Comparison of ENCODE assay signal across 9 mouse cellular contexts in genomic region chr11:81968401-81968881, GRCm38 (mm10). TPM values are rescaled to one million over a fixed set of nuclear protein-coding genes. Genes with fewer than 3 reads are reported as not detected.
DNase-seq lines count a peak whose midpoint lies in the region; ATAC-seq and TF ChIP-seq lines count a peak whose summit lies in the region.
"Had no signal": no experiment of that assay in that cellular context is flagged by ENCODE, and none has a peak within 500 bp of the region (broad histone marks: within the 10 kb centered on the region; RNA-seq: fewer than 3 reads in every experiment).

TSS of gene Asic2 (minus strand) at chr11:81968457.

- 2% methylated on average over 29 of the region's 29 CpGs for WGBS in embryonic facial prominence, embryonic 11.5 days
- 2% methylated on average over 29 of the region's 29 CpGs for WGBS in midbrain, embryonic 13.5 days

- H3K4me1 ChIP-seq in G1E (ENCODE audit: insufficient read depth, low read depth, low read length) = no peaks in the 10 kb centered on the region
- H3K4me1 ChIP-seq in embryonic facial prominence, embryonic 11.5 days (ENCODE audit: control insufficient read depth, insufficient read depth, low read length) = no peaks in the 10 kb centered on the region
- peaks cover 43% of the 10 kb centered on the region for H3K4me1 ChIP-seq in midbrain, embryonic 13.5 days (replicated peaks)

- H3K9me3 ChIP-seq in G1E (replicated peaks) = peaks cover 74% of the 10 kb centered on the region
- no peaks in the 10 kb centered on the region for H3K9me3 ChIP-seq in embryonic facial prominence, embryonic 11.5 days (replicated peaks; ENCODE audit: control insufficient read depth, low read length)
- H3K9me3 ChIP-seq in midbrain, embryonic 13.5 days = no peaks in the 10 kb centered on the region

- no peak for DNase-seq in G1E (ENCODE audit: low spot score)
- peak; percentile 23 for DNase-seq in embryonic facial prominence, embryonic 11.5 days (ENCODE audit: low spot score)
- peak; percentile 52 to 69 for DNase-seq in layer of hippocampus, adult 2 months (ENCODE audit: low spot score in 2 of 2)
- DNase-seq in thymus, postnatal 0 days (ENCODE audit: low spot score) = no peak
- DNase-seq in cerebellum, adult 18-20 months = no peak
- no peak for DNase-seq in adrenal gland, postnatal 10 days

- H3K4me3 ChIP-seq in G1E (ENCODE audit: low read depth, low read length) = peak within 1 kb of the TSS; percentile 9; the same call in 1 of the 2 replicates
- peak within 1 kb of the TSS; percentile 23 for H3K4me3 ChIP-seq in embryonic facial prominence, embryonic 11.5 days (ENCODE audit: low read depth, low read length)
- peak within 1 kb of the TSS; percentile 61 for H3K4me3 ChIP-seq in layer of hippocampus, adult 2 months
- peak within 1 kb of the TSS; percentile 47 for H3K4me3 ChIP-seq in midbrain, embryonic 13.5 days (replicated peaks)

- TF ChIP-seq CTCF in G1E (IDR thresholded peaks at IDR 0.05; ENCODE audit: low read depth, low read length) = no peak
- no peak for TF ChIP-seq CTCF in layer of hippocampus, adult 2 months (conservative IDR thresholded peaks at IDR 0.05)

- no peaks in the 10 kb centered on the region for H3K36me3 ChIP-seq in G1E (replicated peaks)
- H3K36me3 ChIP-seq in embryonic facial prominence, embryonic 11.5 days (replicated peaks; ENCODE audit: control insufficient read depth, insufficient read depth, low read depth, low read length) = no peaks in the 10 kb centered on the region
- H3K36me3 ChIP-seq in midbrain, embryonic 13.5 days = no peaks in the 10 kb centered on the region

- H3K4me2 ChIP-seq in embryonic facial prominence, embryonic 11.5 days (ENCODE audit: low read depth, low read length) = peak within 1 kb of the TSS; percentile 34
- H3K4me2 ChIP-seq in midbrain, embryonic 13.5 days (replicated peaks) = peak within 1 kb of the TSS; percentile 79

- H3K27me3 ChIP-seq in G1E (ENCODE audit: insufficient read depth, low read length) = no peaks in the 10 kb centered on the region
- peaks cover 16% of the 10 kb centered on the region for H3K27me3 ChIP-seq in embryonic facial prominence, embryonic 11.5 days (ENCODE audit: control insufficient read depth, insufficient read depth, low read length)
- peaks cover 31% of the 10 kb centered on the region for H3K27me3 ChIP-seq in midbrain, embryonic 13.5 days

- no peak for ATAC-seq in G1E (ENCODE audit: extremely low read depth, insufficient number of reproducible peaks, low FRiP score, poor library complexity, severe bottlenecking)
- ATAC-seq in embryonic facial prominence, embryonic 11.5 days (replicated peaks; ENCODE audit: insufficient number of reproducible peaks, low FRiP score, low TSS enrichment, low read depth) = no peak
- peak; percentile 69 for ATAC-seq in midbrain, embryonic 13.5 days
- ATAC-seq in megakaryocyte, adult 5-6 weeks (ENCODE audit: poor library complexity, severe bottlenecking) = no peak

- no peak within 1 kb of the TSS for H3K27ac ChIP-seq in embryonic facial prominence, embryonic 11.5 days (replicated peaks; ENCODE audit: low read depth, low read length)
- H3K27ac ChIP-seq in layer of hippocampus, adult 2 months = peak within 1 kb of the TSS; percentile 58
- H3K27ac ChIP-seq in midbrain, embryonic 13.5 days = peak within 1 kb of the TSS; percentile 55

- no peak within 1 kb of the TSS for H3K9ac ChIP-seq in embryonic facial prominence, embryonic 11.5 days (replicated peaks; ENCODE audit: low read length)
- peak within 1 kb of the TSS; percentile 67 for H3K9ac ChIP-seq in midbrain, embryonic 13.5 days (replicated peaks)

RNA-seq across cellular contexts. Expression of gene Asic2, which starts in this region (rescaled TPM):
- total RNA-seq in G1E (2014; fragmentation: Nextera tagmentation) (not detected in 2 replicates), G1E (2017) (0.12 and 0.16 TPM in 2 replicates)
- polyA plus RNA-seq in G1E (2012) = not detected in 2 replicates
- 0.46 and 1.2 TPM in 2 replicates for polyA plus RNA-seq in embryonic facial prominence, embryonic 11.5 days (2014; fragmentation: Nextera tagmentation; extraction: Ambion mirVana)
- total RNA-seq in layer of hippocampus, adult 2 months (2021) = 10 to 100 TPM; 58.5 to 65.6 TPM
- polyA plus RNA-seq in midbrain, embryonic 13.5 days (2015; fragmentation: Nextera tagmentation; extraction: Ambion mirVana) = 5.0 and 5.2 TPM in 2 replicates
- total RNA-seq in megakaryocyte, adult 5-6 weeks (2015) = not detected in 2 replicates
- not detected in 2 replicates for total RNA-seq in megakaryocyte, adult 5-6 weeks (2017)
- polyA plus RNA-seq in thymus, postnatal 0 days (2015; fragmentation: Nextera tagmentation; extraction: Ambion mirVana) = not detected in 2 replicates
- 1 to 10 TPM; 2.6 to 4.8 TPM for total RNA-seq in adrenal gland, postnatal 10 days (2021)
- total RNA-seq: hematopoietic stem cell, adult 5-6 weeks had no signal

Comparison
In these comparisons a context has a peak if more than half of its experiments do, and no peak if none do; other contexts are left out.
1. RNA of gene Asic2 (total RNA-seq): 58.5 to 65.6 TPM in layer of hippocampus, adult 2 months; 2.6 to 4.8 TPM in adrenal gland, postnatal 10 days, 0.12 to 0.16 TPM in G1E and not detected in megakaryocyte, adult 5-6 weeks; every median in the first group is over 10 times any median in the second.
2. DNase-seq: peak in embryonic facial prominence, embryonic 11.5 days (single experiment) and layer of hippocampus, adult 2 months (2 of 2); none in G1E (single experiment), thymus, postnatal 0 days (single experiment), cerebellum, adult 18-20 months (0 of 2) and adrenal gland, postnatal 10 days (single experiment).
3. H3K4me3 ChIP-seq: peak in every context shown above with its lines; median percentile 61 in layer of hippocampus, adult 2 months; 47 in midbrain, embryonic 13.5 days; 23 in embryonic facial prominence, embryonic 11.5 days; 9 in G1E.